Mouse (Mus musculus): Measurements from ENCODE around the gene Llph.

- TF ChIP-seq ZNF384 (IDR thresholded peaks at IDR 0.05; ENCODE audit: low read depth, low read length) (no peak), CHD2 (IDR thresholded peaks at IDR 0.05; ENCODE audit: low read depth, low read length) (no peak)
Measured at GRCm38 (mm10) chr10:120271879-120272269, 45.0 kb downstream of the Llph start.

Data from ES-E14 (cell line).